Mouse (Mus musculus) liver, embryonic 12.5 days (tissue): ENCODE data around the gene Zfp784. TPM values are rescaled to one million over a fixed set of nuclear protein-coding genes. Genes with fewer than 3 reads are reported as not detected.

Experiments used
- ATAC-seq: fragments of 200-750 bp; cut with Nextera tagmentation; 2 replicates; pipeline ENCODE4 v1.8.0; 2017; ENCODE audit warnings: moderate number of reproducible peaks, mild to moderate bottlenecking, moderate library complexity
- H3K27ac ChIP-seq: fragments of 300-500 bp; sonication (generic); 2 replicates; pipeline ENCODE4 v1.5.1; 2016; ENCODE audit warnings: mild to moderate bottlenecking
- H3K27me3 ChIP-seq: fragments of 300-500 bp; sonication (generic); replicated peaks from 2 replicates; pipeline ENCODE4 v1.6.1; 2016; ENCODE audit warnings: mild to moderate bottlenecking, moderate library complexity
- H3K36me3 ChIP-seq: fragments of 300-500 bp; sonication (generic); 2 replicates; pipeline ENCODE4 v1.6.1; 2016; ENCODE audit warnings: mild to moderate bottlenecking, moderate library complexity
- H3K4me1 ChIP-seq: fragments of 300-500 bp; sonication (generic); 2 replicates; pipeline ENCODE4 v1.6.1; 2016
- H3K4me2 ChIP-seq: fragments of 300-500 bp; sonication (generic); 2 replicates; pipeline ENCODE4 v1.6.1; 2016; ENCODE audit warnings: mild to moderate bottlenecking, moderate library complexity
- H3K4me3 ChIP-seq: fragments of 300-500 bp; sonication (generic); 2 replicates; pipeline ENCODE4 v1.5.1; 2016; ENCODE audit warnings: mild to moderate bottlenecking, moderate library complexity
- H3K9ac ChIP-seq: fragments of 300-500 bp; sonication (generic); 2 replicates; pipeline ENCODE4 v1.6.1; 2016; ENCODE audit warnings: mild to moderate bottlenecking, moderate library complexity
- H3K9me3 ChIP-seq: fragments of 300-500 bp; sonication (generic); replicated peaks from 2 replicates; pipeline ENCODE4 v1.6.1; 2016; ENCODE audit warnings: mild to moderate bottlenecking, moderate library complexity
- WGBS: fragments of 180-500 bp; shearing (Covaris S2); methylation state at CpG from one replicate; pipeline ENCODE4 v1.1.7; 2016; ENCODE audit not compliant: insufficient replicate concordance; 5-methylcytosine and 5-hydroxymethylcytosine counted together
- polyA plus RNA-seq: library from polyadenylated mRNA; unstranded; fragments of >200 nt; fragmentation: Nextera tagmentation; extraction: Ambion mirVana; gene quantifications from 2 replicates; pipeline ENCODE4 v1.2.1, GENCODE M21; 2016

Gene Zfp784
- polyA plus RNA-seq, 1 experiment from 2014 or later, result 1.3 TPM

DNA sequence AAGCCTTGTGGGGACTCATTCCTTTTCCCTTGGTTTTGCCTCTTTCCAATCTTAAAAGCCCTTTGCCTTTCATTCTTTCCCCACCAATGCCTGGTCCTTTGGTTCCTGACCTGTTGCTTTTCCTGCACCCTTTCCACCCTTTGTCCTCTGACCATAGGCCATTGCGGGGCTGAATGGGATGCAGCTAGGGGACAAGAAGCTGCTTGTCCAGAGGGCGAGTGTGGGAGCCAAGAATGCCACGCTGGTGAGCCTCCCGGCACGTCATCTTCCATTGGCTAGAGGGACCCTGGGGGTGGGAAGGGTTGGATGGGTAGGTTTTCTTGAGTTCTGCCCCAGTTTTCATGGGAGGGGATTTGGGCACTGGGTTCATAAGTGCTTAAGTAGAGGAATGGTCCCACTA, 36.7 kb upstream of the Zfp784 start:
- peaks cover 89% of the 10 kb centered on the region for H3K4me1 ChIP-seq
- peak overlapping the region; percentile 10; the same call in 1 of the 2 replicates for H3K4me2 ChIP-seq

DNA sequence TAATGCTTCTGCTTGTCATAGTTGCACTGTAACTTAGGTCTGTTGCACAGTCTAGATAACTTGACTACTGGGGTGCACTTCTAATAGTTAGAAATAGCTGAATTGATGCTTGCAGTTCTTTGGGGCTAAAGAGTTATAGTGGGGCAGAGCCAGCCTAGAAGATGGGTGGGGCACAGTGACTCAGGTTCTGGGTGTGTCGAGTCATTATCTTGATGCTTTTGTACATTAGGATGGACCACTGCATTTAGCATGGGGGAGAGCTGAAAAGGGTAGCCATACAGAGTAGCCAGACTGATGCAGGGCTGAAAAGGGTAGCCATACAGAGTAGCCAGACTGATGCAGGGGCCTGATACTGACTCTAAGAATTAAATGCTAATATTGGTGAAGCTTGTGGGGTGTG, 35.3 kb upstream of the Zfp784 start:
- Histone ChIP-seq H3K27me3 (no peaks in the 10 kb centered on the region), H3K36me3 (peaks cover 99% of the 10 kb centered on the region), H3K27ac (peak overlapping the region; percentile 85), H3K4me3 (peak overlapping the region; percentile 24), H3K4me1 (peaks cover 80% of the 10 kb centered on the region), H3K4me2 (peak overlapping the region; percentile 59), H3K9ac (peak overlapping the region; percentile 40), H3K9me3 (no peaks in the 10 kb centered on the region)
- 15% methylated on average over 1 of the region's 1 CpGs for WGBS
- ATAC-seq, result peak; percentile 81

More for the DNA sequence above, 36.7 kb upstream of the Zfp784 start:
- peaks cover 95% of the 10 kb centered on the region for H3K36me3 ChIP-seq
- peak overlapping the region; percentile 85 for H3K27ac ChIP-seq
- no peak overlapping the region for H3K4me3 ChIP-seq
- WGBS, result 90% methylated on average over 5 of the region's 5 CpGs
- no peaks in the 10 kb centered on the region for H3K27me3 ChIP-seq
- H3K9ac ChIP-seq, result no peak overlapping the region
- no peak for ATAC-seq
- no peaks in the 10 kb centered on the region for H3K9me3 ChIP-seq

GRCm38 (mm10) chr7:5064886-5065285, 26.6 kb upstream of the Zfp784 start:
- ATAC-seq, result no peak
- Histone ChIP-seq H3K27ac (no peak overlapping the region), H3K4me3 (peak overlapping the region; percentile 77; the same call in 1 of the 2 replicates), H3K4me1 (peaks cover 61% of the 10 kb centered on the region), H3K9me3 (no peaks in the 10 kb centered on the region), H3K4me2 (peak overlapping the region; percentile 96), H3K36me3 (peaks cover 57% of the 10 kb centered on the region), H3K9ac (0 out of 2 replicates have a peak overlapping the region, but pooled peaks have one; percentile 94), H3K27me3 (no peaks in the 10 kb centered on the region)
- WGBS, result 81% methylated on average over 6 of the region's 6 CpGs

- Histone ChIP-seq H3K9me3 (no peaks in the 10 kb centered on the region), H3K4me1 (peaks cover 59% of the 10 kb centered on the region), H3K36me3 (peaks cover 33% of the 10 kb centered on the region), H3K4me2 (peak overlapping the region; percentile 96), H3K27ac (peak overlapping the region; percentile 99), H3K4me3 (peak overlapping the region; percentile 77), H3K27me3 (peaks cover 21% of the 10 kb centered on the region), H3K9ac (peak overlapping the region; percentile 94)
- peak; percentile 62 for ATAC-seq
- WGBS, result under 1% methylated on average over 51 of the region's 51 CpGs
Observed at GRCm38 (mm10) chr7:5062360-5063001, 24.2 kb upstream of the Zfp784 start.

DNA sequence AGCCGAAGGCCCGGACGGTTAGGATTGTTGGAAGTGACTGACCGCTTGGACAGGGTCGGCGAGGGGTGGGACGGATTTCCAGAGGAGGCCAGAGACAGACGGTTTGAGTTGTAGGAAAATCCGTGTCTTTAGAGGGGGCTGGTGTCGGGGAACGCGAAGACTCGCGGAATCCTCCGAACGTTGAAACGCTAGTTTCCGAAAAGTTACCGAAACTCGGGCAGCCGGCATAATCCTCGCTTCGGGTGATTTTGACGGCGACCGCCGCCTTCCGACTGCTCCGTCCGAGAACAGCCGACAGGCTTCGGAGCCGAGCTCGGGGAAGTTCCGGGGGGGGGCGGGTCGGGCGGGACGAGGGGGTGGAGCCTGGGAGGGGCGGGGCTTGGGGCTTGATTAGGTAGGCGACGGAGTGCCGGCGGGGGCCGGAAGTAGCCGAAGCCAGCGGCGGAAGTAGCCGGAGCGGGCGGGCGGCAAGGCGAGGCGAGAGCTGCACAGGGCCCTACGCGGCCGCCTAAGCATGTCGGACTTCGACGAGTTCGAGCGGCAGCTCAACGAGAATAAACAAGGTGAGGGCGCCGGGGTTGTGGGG, 23.6 kb upstream of the Zfp784 start, which contains the start of gene U2af2:
TSS of gene U2af2 (plus strand) at position 370 of the 586 bp plus-strand sequence.
- WGBS, result under 1% methylated on average over 56 of the region's 65 CpGs
- no peaks in the 10 kb centered on the region for H3K9me3 ChIP-seq
- peaks cover 53% of the 10 kb centered on the region for H3K4me1 ChIP-seq
- peaks cover 27% of the 10 kb centered on the region for H3K27me3 ChIP-seq
- peak within 1 kb of the TSS; percentile 94 for H3K9ac ChIP-seq
- peak within 1 kb of the TSS; percentile 99 for H3K27ac ChIP-seq
- ATAC-seq, result peak; percentile 78
- H3K4me3 ChIP-seq, result peak within 1 kb of the TSS; percentile 77
- H3K36me3 ChIP-seq, result peaks cover 27% of the 10 kb centered on the region
- peak within 1 kb of the TSS; percentile 96 for H3K4me2 ChIP-seq

- Histone ChIP-seq H3K9me3 (no peaks in the 10 kb centered on the region), H3K27ac (peak overlapping the region; percentile 99), H3K36me3 (peaks cover 20% of the 10 kb centered on the region), H3K27me3 (peaks cover 34% of the 10 kb centered on the region), H3K4me3 (peak overlapping the region; percentile 77), H3K4me1 (peaks cover 46% of the 10 kb centered on the region), H3K9ac (peak overlapping the region; percentile 94), H3K4me2 (peak overlapping the region; percentile 96)
- 0% methylated on average over 60 of the region's 60 CpGs for whole genome bisulfite sequencing
- peak; percentile 85 for ATAC-seq
Observed at GRCm38 (mm10) chr7:5060944-5061773, 22.9 kb upstream of the Zfp784 start.

DNA sequence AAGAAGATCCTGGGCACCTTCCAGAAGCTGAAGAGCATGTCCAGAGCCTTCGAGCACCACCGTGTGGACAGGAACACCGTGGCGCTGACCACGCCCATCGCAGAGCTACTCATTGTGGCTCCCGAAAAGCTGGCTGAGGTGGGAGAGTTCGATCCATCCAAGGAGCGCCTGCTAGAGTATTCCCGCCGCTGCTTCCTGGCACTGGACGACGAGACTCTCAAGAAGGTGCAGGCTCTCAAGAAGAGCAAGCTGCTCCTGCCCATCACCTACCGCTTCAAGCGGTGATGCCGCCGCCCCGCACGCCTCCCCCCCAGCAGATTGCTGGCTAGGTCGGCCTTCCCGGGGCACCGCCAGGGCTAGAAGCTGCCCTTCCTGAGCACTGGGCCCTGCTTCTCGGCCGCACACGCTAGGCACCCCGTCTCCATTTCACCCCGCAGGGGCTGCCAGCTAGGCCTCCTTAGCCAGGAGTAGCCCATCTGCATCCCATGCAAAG, 22.0 kb upstream of the Zfp784 start:
- peak overlapping the region; percentile 99 for H3K27ac ChIP-seq
- peak overlapping the region; percentile 77 for H3K4me3 ChIP-seq
- H3K4me2 ChIP-seq, result peak overlapping the region; percentile 96
- peaks cover 37% of the 10 kb centered on the region for H3K4me1 ChIP-seq
- H3K9me3 ChIP-seq, result no peaks in the 10 kb centered on the region
- peak; percentile 16 for ATAC-seq
- peaks cover 11% of the 10 kb centered on the region for H3K36me3 ChIP-seq
- H3K9ac ChIP-seq, result peak overlapping the region; percentile 94
- H3K27me3 ChIP-seq, result peaks cover 43% of the 10 kb centered on the region
- WGBS, result 1% methylated on average over 24 of the region's 27 CpGs

DNA sequence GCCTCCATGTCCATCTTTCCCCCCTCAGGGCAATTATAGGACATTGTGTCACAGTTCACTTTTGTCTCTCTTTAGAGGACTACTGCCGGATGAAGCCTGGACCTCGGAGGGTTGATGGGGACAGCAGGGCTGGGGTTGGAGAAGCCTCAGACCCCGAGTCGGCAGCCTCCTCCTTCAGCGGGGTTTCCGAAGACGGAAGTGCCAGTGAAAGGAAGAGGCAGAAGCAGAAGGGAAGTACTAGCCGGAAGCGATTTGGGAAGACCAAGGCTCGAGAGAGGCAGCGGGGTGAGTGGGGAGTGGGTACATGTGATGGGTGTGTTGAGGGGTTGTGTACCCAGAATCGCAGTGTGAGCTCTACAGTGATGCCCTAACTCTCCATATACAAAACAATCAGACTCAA, 21.2 kb upstream of the Zfp784 start:
- Histone ChIP-seq H3K4me1 (peaks cover 30% of the 10 kb centered on the region), H3K9ac (no peak overlapping the region), H3K9me3 (no peaks in the 10 kb centered on the region), H3K4me2 (peak overlapping the region; percentile 96), H3K27me3 (peaks cover 52% of the 10 kb centered on the region), H3K27ac (no peak overlapping the region), H3K36me3 (peaks cover 5% of the 10 kb centered on the region), H3K4me3 (no peak overlapping the region)
- 82% methylated on average over 12 of the region's 12 CpGs for WGBS
- ATAC-seq, result no peak

DNA sequence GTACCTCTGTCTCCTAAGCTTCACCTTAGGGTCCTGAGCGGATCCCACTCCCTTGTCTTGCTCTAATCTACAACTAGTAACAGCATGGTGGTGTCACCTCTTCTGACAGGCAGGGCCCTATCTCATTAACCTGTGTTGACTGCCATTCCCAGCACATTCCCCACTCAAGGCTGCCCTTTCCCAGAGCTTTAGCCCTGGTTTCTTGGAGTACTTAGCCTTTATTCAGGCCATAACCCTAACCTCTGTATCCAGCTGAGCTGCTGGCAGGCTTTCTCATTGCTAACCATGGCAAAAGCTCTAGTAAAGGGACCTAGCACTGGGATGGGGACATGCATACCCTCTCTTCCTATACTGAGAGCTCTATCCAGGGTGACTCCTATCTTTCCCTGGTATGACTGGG, 20.4 kb upstream of the Zfp784 start:
- WGBS, result 62% methylated on average over 1 of the region's 1 CpGs
- H3K4me2 ChIP-seq, result no peak overlapping the region
- no peak for ATAC-seq
- H3K36me3 ChIP-seq, result no peaks in the 10 kb centered on the region
- H3K27ac ChIP-seq, result no peak overlapping the region
- peaks cover 60% of the 10 kb centered on the region for H3K27me3 ChIP-seq
- no peak overlapping the region for H3K4me3 ChIP-seq
- H3K4me1 ChIP-seq, result peaks cover 22% of the 10 kb centered on the region
- H3K9ac ChIP-seq, result no peak overlapping the region
- no peaks in the 10 kb centered on the region for H3K9me3 ChIP-seq

GRCm38 (mm10) chr7:5057804-5058203, 19.6 kb upstream of the Zfp784 start:
- Histone ChIP-seq H3K36me3 (no peaks in the 10 kb centered on the region), H3K27me3 (peaks cover 68% of the 10 kb centered on the region), H3K27ac (no peak overlapping the region), H3K4me2 (no peak overlapping the region), H3K9me3 (no peaks in the 10 kb centered on the region), H3K9ac (no peak overlapping the region), H3K4me3 (no peak overlapping the region), H3K4me1 (peaks cover 18% of the 10 kb centered on the region)
- 24% methylated on average over 11 of the region's 11 CpGs for WGBS
- no peak for ATAC-seq

DNA sequence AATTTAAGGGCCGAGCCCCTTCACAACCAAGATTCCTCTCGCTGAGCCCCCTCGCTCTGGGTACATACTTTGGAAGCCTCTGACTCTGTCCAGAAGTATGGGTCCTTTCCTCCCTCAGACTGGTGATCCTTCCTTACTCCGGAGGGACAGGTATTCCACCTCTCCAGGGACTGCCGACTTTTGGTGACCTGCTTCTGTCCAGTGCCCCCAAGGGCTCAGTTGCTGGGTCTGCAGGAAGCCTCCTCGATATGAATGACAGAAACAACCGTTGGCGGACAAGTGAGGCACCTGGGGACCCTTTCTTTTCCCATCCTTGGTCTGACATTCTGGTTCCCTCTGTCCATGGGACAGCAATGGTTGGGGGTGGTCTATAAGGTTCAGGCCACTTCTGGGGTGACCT, 19.1 kb upstream of the Zfp784 start:
- Histone ChIP-seq H3K9me3 (no peaks in the 10 kb centered on the region), H3K27me3 (peaks cover 72% of the 10 kb centered on the region), H3K9ac (no peak overlapping the region; the same call in 1 of the 2 replicates), H3K4me2 (peak overlapping the region; percentile 57; the same call in 1 of the 2 replicates), H3K4me1 (peaks cover 23% of the 10 kb centered on the region), H3K4me3 (peak overlapping the region; percentile 38; the same call in 1 of the 2 replicates), H3K27ac (no peak overlapping the region), H3K36me3 (no peaks in the 10 kb centered on the region)
- WGBS, result 27% methylated on average over 8 of the region's 8 CpGs
- ATAC-seq, result no peak
